Mouse (Mus musculus) T-helper 17 cell (primary cell): ENCODE measurements at regions not wholly inside any gene's neighbourhood (a gene's known extent, or its start where the extent isn't known, plus 50 kb on each side); places are given as distances from the start of the nearest gene placed in this dataset.

Experiments
- in situ Hi-C, 2 experiments: fragments of 300-600 bp; cut with MboI, MseI; formaldehyde crosslinking; loops; 1 replicate in 1 of 2; 2 replicates in 1 of 2; pipeline ENCODE4 v1.15.1; 2025; ENCODE audit warnings: high pct_unique_total_duplicates in 2 of 2

- in situ Hi-C loops = loop anchor here in 1 of 2 experiments (10.0 kb wide), 1 partner anchor 536 kb away; no protein-coding TSS in a partner anchor
Measured at GRCm38 (mm10) chr13:70281051-70281847, 356.2 kb downstream of the Ice1 start.

DNA sequence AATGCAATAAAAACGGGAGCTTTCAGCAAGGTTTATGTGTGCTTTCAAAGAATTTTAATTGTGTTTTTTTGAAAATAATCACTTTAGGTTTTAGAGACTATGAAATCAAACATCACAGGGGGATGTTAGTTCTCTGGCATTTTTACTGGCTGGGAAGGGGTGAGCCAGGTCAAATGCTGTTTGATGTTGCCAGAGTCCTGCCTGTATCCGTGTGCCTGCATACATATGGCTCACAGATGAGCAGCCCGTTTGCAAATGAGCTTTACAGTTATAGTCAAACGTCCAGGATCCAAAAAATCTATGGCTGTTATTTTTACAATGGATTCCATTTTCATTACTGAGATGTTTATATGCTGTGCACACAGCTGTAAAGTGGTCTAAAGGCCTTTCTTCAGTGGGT lies 354.7 kb downstream of the Ice1 start:
- in situ Hi-C loops = loop anchor here in 1 of 2 experiments (10.0 kb wide), 1 partner anchor 538 kb away; no protein-coding TSS in a partner anchor

DNA sequence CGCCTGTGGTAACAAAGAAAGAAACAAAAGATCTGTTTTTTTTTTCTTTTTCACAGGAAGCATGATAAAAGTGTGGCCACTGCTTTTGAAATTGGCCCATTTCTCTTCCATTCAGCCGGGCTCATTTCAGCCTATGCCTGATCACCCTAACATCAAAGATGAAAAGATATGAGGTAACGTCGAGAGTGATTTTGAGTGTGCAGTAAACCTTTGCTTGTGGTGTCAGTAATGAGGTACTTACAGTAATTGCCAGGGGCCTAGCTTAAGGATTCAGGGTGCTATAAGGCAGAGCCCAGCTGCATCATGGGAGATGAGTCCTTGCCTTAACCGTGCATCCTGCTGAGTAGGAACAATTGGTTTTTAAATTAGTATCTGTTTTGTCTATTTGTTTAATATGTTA lies 354.2 kb downstream of the Ice1 start:
- in situ Hi-C loops = loop anchor here in 1 of 2 experiments (10.0 kb wide), 1 partner anchor 538 kb away; no protein-coding TSS in a partner anchor

- in situ Hi-C loops = no loop called here
Measured at GRCm38 (mm10) chr13:70292713-70293112, 344.7 kb downstream of the Ice1 start.

DNA sequence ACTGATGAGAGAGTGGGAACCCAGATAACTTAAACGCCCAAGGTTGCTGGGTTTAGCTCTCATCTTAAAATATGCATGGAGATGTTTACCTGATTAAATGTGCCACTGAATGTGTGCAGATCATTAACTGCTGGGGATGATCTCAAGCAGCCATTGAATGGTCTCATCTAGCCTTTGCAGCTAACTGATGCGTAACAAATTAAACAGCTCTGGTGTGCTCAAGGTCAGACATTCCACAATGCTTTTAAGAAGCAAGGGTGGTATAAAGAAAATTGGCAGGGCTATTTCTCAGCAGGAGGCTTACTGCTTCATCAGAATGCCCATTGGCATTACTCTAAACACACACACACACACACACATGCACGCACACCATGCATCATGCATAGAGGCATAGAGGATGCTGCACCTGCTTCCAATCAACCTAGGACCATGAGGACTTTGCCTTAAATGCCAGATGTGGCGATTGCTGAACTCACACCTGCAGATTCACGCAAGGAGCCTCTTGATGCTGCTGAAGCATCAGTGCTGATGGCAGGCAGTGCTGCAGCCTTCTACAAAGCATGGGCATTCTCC lies 333.4 kb downstream of the Ice1 start:
- in situ Hi-C loops = loop anchor here in 1 of 2 experiments (5.0 kb wide), 1 partner anchor 48 kb away; no protein-coding TSS in a partner anchor

DNA sequence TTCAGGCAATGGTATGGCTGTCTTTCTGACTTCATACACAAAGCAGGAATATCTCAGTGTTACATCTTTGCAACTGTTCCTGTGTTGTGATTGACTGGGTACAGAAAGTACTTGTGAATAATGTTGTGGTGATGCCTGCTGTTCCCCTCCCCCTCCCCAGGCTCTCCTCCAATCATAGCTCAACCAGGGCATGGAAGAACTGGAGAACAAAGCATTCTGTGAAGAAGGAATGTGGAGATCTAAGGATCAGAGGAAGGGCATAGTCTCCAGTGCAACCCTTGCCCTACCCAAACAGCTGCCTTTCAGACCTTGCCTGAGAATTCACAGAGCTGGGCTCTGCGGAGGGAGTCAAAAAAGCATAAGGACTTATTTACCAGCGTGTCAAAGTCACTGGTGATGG lies 326.9 kb downstream of the Ice1 start:
- in situ Hi-C loops = no loop called here

DNA sequence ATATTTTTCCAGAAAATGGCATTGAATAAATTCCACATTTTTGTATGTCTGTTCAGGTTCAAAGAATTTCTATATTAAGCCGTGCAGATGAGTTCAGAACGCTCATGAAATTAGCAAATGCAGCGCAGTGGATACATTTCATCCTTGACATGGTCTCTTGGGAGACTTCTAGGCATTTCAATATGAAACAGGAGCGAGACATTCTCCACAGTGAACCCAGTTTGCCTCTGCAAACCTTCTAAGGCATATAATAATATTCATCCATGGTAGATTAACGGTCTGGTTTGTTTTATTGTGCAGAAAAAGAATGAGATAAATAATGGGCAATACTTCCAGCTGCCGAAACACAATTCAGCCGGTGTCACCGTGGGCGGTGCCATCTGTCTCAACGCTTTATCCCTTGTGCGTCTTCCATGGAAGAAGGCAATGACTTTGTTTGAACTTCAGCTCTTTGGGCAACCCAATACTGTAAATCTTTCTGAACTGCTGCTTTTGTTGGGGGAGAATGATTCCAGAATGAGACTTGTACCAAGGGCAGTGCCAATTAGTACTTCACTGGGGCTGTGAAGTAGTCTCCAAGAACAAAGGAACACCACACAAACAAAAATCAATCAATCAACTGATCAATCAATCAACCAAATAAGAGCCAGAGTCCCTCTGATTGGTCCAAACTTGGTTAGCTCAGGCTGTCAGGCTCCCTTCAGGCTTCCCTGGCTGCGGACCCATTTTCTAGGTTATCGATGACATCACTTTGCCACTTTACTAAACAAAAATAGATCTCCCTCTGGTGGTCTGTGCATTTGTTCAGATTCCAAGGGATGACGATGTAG lies 326.0 kb downstream of the Ice1 start:
- in situ Hi-C loops = no loop called here

DNA sequence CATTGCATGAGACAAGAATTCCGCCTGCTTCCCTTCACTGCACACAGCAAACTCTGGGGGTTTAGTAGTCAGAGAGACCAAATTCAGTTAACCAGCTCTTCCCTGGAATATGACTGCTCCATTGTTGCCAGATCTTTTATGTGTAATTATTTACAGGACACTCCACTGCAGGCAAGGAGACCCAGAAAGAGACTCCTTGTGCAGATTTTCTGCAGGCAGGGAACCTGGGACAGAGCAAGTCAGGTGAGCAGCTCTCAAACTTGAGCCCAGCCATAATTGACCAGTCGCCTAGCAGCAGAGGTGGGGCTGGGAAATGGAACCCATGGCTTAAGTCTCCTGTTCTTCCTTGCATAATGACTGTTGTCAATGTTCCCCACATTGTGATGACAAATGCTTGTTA lies 324.2 kb downstream of the Ice1 start:
- in situ Hi-C loops = no loop called here

GRCm38 (mm10) chr13:70323537-70323936 lies 313.9 kb downstream of the Ice1 start:
- in situ Hi-C loops = no loop called here

- in situ Hi-C loops = loop anchor here in 1 of 2 experiments (25.0 kb wide), 1 partner anchor 774 kb away; no protein-coding TSS in a partner anchor
Measured at GRCm38 (mm10) chr13:70336069-70336468, 301.4 kb downstream of the Ice1 start.

DNA sequence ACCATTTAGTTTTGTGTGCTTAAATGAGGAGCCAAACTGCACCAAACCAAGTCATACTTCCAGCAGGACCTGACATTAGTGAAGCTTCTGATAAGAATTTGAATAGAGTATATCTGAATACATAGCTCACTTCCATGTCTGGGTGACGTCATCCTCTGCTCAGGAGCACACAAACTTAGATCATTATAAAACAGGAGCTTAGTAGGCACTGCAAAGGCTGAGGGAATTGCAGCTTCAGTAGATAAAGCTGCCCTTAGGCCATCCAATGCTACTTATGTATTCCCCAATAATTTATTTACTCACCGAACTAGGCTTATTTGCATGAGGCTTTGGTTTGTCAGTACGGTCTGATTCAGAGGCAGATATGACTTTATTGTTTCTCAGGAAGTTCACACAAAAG lies 297.0 kb downstream of the Ice1 start:
- in situ Hi-C loops = loop anchor here in 1 of 2 experiments (25.0 kb wide), 1 partner anchor 778 kb away; no protein-coding TSS in a partner anchor

- in situ Hi-C loops = loop anchor here in 1 of 2 experiments (25.0 kb wide), 1 partner anchor 781 kb away; no protein-coding TSS in a partner anchor
Measured at GRCm38 (mm10) chr13:70343191-70343734, 294.2 kb downstream of the Ice1 start.

- in situ Hi-C loops = loop anchor here in 1 of 2 experiments (25.0 kb wide), 1 partner anchor 782 kb away; no protein-coding TSS in a partner anchor
Measured at GRCm38 (mm10) chr13:70343911-70344310, 293.5 kb downstream of the Ice1 start.

GRCm38 (mm10) chr13:70344311-70344710 lies 293.1 kb downstream of the Ice1 start:
- in situ Hi-C loops = loop anchor here in 1 of 2 experiments (25.0 kb wide), 1 partner anchor 782 kb away; no protein-coding TSS in a partner anchor

DNA sequence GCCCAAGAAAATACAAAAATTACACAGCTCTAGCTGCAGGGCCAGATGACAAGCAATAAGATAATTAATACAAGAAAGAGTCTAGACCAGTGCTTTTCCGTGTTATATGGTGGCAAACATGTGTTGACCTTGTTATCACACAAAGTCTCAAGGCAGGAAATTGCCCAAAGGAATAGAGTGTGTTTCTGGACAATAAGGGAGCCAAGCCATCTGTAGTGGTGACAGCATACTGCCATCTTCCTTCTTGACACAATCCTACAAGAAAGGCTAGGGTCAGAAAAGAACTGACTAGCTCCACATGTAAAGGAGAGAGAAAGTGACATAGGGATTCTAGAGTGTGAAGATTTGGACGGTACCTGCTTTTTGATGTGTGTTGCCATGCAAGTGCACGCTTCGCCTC lies 289.0 kb downstream of the Ice1 start:
- in situ Hi-C loops = loop anchor here in 1 of 2 experiments (25.0 kb wide), 1 partner anchor 786 kb away; no protein-coding TSS in a partner anchor

GRCm38 (mm10) chr13:70348965-70349364 lies 288.5 kb downstream of the Ice1 start:
- in situ Hi-C loops = loop anchor here in 1 of 2 experiments (25.0 kb wide), 1 partner anchor 787 kb away; no protein-coding TSS in a partner anchor

DNA sequence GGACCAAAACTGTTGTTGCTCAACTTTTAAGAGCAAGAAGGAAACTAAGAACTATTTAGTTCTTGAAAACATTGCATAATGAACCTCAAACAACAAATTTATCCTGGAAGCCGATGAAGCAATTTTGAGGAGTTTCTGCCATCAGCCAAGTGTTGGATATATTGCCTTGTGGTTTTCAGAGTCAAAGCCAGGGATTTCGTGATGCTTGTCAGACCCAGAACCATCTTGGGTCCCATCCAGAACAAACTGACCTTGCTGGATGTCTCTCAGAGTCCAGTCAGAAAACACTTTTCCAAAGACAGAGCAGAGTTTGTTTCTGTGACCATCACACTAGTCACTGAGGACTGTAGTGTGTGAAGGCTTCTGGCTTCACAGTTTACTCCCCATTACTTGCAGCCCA lies 267.8 kb downstream of the Ice1 start:
- in situ Hi-C loops = loop anchor here in 1 of 2 experiments (10.0 kb wide), 1 partner anchor 355 kb away; no protein-coding TSS in a partner anchor

- in situ Hi-C loops = loop anchor here in 1 of 2 experiments (5.0 kb wide), 1 partner anchor 48 kb away; no protein-coding TSS in a partner anchor
Measured at GRCm38 (mm10) chr13:70380772-70381171, 256.7 kb downstream of the Ice1 start.

DNA sequence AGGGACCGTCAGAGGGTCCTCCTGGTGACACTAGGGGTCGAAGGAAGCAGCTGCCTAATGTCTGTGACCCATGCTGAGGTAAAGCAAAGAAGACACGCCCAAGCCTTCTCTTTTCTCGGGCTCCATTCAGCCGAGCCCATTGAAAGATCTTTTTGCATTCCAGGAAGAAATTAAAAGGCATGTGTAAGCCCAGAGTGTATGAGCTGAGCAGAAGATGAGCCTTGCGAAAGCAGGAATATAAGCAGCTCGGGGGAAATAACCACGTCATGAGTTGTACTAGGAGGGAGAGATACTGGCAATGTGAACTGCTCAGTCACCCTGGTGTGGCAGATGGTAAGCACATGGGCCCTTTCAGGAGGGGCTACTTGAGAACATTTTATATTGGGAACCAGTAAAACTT lies 252.1 kb downstream of the Ice1 start:
- in situ Hi-C loops = no loop called here

DNA sequence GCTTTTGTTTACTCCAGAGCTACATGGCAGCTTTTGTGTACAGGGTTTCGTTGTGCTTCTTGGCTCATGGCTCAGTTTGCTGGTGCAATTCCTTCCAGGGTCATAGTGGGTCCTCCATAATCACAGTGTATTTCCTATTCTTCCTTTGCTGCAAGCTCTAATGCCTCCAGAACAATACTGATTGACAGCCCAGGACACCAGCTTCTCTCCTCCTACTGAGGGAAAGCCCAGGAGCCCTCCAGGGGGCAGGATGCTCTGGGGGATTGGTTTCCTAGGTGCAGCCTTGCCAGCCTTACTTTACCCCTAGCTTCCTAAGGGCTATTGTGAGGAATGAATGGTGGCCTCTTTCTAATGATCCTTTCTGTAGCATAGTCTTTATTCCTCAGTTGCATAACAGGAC lies 224.6 kb downstream of the Ice1 start:
- in situ Hi-C loops = no loop called here

- in situ Hi-C loops = no loop called here
Measured at GRCm38 (mm10) chr13:70418156-70418555, 219.3 kb downstream of the Ice1 start.
